Mouse (Mus musculus) midbrain, postnatal 0 days (tissue): ENCODE data around the gene Atf6. TPM values are rescaled to one million over a fixed set of nuclear protein-coding genes. Genes with fewer than 3 reads are reported as not detected.

Experiments
- ATAC-seq: fragments of 200-750 bp; cut with Nextera tagmentation; 2 replicates; pipeline ENCODE4 v1.8.0; 2017; ENCODE audit warnings: moderate number of reproducible peaks, mild to moderate bottlenecking, moderate TSS enrichment, moderate library complexity; ENCODE audit not compliant: low FRiP score
- DNase-seq: peaks from one replicate; pipeline ENCODE4 v3.0.0-alpha.2; 2015; ENCODE audit warnings: low spot score
- H3K27ac ChIP-seq: fragments of 300-500 bp; sonication (generic); 2 replicates; pipeline ENCODE4 v1.5.1; 2014; ENCODE audit warnings: low read depth, mild to moderate bottlenecking, low read length, mixed read lengths
- H3K27me3 ChIP-seq: fragments of 300-500 bp; sonication (generic); 2 replicates; pipeline ENCODE4 v1.6.1; 2014; ENCODE audit warnings: low read length, control low read depth, mixed read lengths; ENCODE audit not compliant: insufficient read depth
- H3K36me3 ChIP-seq: fragments of 300-500 bp; sonication (generic); 2 replicates; pipeline ENCODE4 v1.6.1; 2014; ENCODE audit warnings: low read length, control low read depth, mixed read lengths; ENCODE audit not compliant: insufficient read depth
- H3K4me1 ChIP-seq: fragments of 300-500 bp; sonication (generic); 2 replicates; pipeline ENCODE4 v1.6.1; 2014; ENCODE audit warnings: mild to moderate bottlenecking, control low read depth, antibody characterized with exemption, low read length, mixed read lengths; ENCODE audit not compliant: insufficient read depth
- H3K4me2 ChIP-seq: fragments of 300-500 bp; sonication (generic); 2 replicates; pipeline ENCODE4 v1.6.1; 2014; ENCODE audit warnings: low read depth, mild to moderate bottlenecking, low read length, mixed read lengths; ENCODE audit not compliant: poor library complexity, severe bottlenecking
- H3K4me3 ChIP-seq: fragments of 300-500 bp; sonication (generic); 2 replicates; pipeline ENCODE4 v1.5.1; 2014; ENCODE audit warnings: low read depth, mild to moderate bottlenecking, low read length, moderate library complexity
- H3K9ac ChIP-seq: fragments of 300-500 bp; sonication (generic); replicated peaks from 2 replicates; pipeline ENCODE4 v1.6.1; 2014; ENCODE audit warnings: mild to moderate bottlenecking, low read length, moderate library complexity, mixed read lengths; ENCODE audit not compliant: poor library complexity, severe bottlenecking
- H3K9me3 ChIP-seq: fragments of 300-500 bp; sonication (generic); 2 replicates; pipeline ENCODE4 v1.6.1; 2016; ENCODE audit warnings: low read length, control low read depth
- CTCF ChIP-seq: IDR thresholded peaks from 2 replicates; pipeline ENCODE4 v1.5.1; 2016; ENCODE audit warnings: antibody characterized with exemption, mild to moderate bottlenecking
- WGBS: fragments of 180-500 bp; shearing (Covaris S2); extraction: QIAGEN DNeasy Blood & Tissue Kit; methylation state at CpG from one replicate; pipeline ENCODE4 v1.1.7; 2014; 5-methylcytosine and 5-hydroxymethylcytosine counted together
- polyA plus RNA-seq: library from polyadenylated mRNA; unstranded; fragments of >200 nt; fragmentation: Nextera tagmentation; extraction: Ambion mirVana; gene quantifications from 2 replicates; pipeline ENCODE4 v1.2.1, GENCODE M21; 2015
- total RNA-seq: library from RNA; depleted of rRNA; stranded (reverse); fragments of >200 nt; gene quantifications from 2 replicates; pipeline ENCODE4 v1.2.3, GENCODE M21; 2014

Atf6 gene
- total and polyA plus RNA-seq, 2 experiments from 2014 or later: 5.4 to 17.4 TPM

DNA sequence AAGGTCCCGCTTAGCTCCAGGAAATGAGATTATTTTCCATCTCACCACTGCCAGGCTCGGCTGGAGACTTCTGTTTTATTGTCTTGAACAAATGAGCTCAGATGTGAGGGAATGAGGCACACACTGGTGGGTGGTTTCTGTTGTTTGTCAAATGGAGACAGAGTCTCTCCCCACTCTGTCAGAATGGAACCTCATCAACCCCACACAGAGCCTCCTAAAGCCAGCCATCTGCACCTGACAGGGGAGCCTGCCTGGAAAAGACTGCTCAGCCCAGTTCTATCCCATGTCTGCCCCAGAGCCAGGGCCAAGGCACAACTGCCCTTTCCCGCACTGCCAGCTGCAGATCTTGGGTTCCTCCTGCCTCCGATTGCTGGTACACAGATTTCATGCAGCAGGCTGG is 188.7 kb downstream of the Atf6 start:
- DNase-seq (peak; percentile 13), ATAC-seq (no peak)
- no peak overlapping the region for H3K9ac ChIP-seq
- H3K4me1 ChIP-seq: no peaks in the 10 kb centered on the region
- no peak overlapping the region for H3K27ac ChIP-seq
- 59% methylated on average over 4 of the region's 4 CpGs for WGBS
- H3K27me3 ChIP-seq: no peaks in the 10 kb centered on the region
- TF ChIP-seq CTCF: no peak
- no peaks in the 10 kb centered on the region for H3K9me3 ChIP-seq
- H3K4me3 ChIP-seq: no peak overlapping the region
- H3K4me2 ChIP-seq: no peak overlapping the region
- 0 out of 2 replicates have a peak, but pooled peaks cover 3% of the 10 kb centered on the region for H3K36me3 ChIP-seq

DNA sequence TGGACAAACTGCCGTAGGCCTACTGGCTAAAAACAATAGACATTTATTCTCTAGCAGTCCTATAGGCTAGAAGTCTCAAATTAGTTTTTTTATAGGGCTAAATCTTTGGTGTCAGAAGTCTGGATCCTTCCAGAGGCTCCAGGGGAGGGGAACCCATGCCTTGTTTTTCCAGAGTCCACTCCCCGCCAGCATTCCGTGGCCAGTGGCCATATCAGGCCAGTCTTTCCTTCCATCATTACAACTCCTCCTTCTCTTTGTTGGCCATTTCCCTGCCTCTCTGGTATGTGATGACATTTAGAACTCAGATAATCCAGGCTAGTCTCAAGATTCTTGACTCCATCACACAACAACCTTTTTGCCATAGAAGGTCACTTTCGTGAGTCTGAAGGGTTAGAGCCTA is 189.9 kb downstream of the Atf6 start:
- TF ChIP-seq CTCF: no peak
- no peaks in the 10 kb centered on the region for H3K4me1 ChIP-seq
- ATAC-seq (no peak), DNase-seq (no peak)
- no peaks in the 10 kb centered on the region for H3K27me3 ChIP-seq
- no peak overlapping the region for H3K9ac ChIP-seq
- H3K4me2 ChIP-seq: no peak overlapping the region
- no peaks in the 10 kb centered on the region for H3K9me3 ChIP-seq
- no peak overlapping the region for H3K27ac ChIP-seq
- 0 out of 2 replicates have a peak, but pooled peaks cover 3% of the 10 kb centered on the region for H3K36me3 ChIP-seq
- no peak overlapping the region for H3K4me3 ChIP-seq
- WGBS: 92% methylated on average over 4 of the region's 4 CpGs

DNA sequence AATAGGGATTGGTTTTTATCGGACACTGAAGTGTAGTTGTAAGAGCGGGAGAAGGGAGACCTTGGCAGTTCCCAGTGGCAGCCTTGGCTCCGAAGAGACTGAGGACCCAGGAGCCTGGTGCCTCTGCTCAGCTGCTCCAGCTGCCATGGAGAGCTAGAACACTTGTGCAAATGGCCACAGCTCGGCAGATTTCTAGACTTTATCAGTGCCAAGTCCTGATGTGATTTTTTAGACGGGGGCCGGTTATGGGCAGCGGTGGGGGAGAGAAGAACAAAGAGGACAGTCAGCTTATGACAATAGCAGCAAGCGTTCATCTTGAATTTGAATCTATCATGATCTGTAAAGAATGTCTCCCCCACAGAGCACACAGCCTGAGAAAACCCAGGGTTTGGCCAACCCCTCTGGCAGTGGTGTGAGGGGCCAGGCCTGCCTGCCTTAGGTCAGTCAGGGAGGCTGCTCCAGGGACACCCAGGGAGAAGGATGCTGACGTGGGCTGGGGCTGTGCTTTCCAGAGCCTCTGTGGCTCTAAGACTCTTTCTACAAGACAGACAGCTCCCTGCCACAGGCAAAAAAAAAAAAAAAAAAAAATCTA is 193.3 kb downstream of the Atf6 start:
- no peaks in the 10 kb centered on the region for H3K27me3 ChIP-seq
- H3K27ac ChIP-seq: no peak overlapping the region
- no peak overlapping the region for H3K4me2 ChIP-seq
- H3K9ac ChIP-seq: no peak overlapping the region
- H3K9me3 ChIP-seq: no peaks in the 10 kb centered on the region
- TF ChIP-seq CTCF: no peak
- peak; percentile 34 for DNase-seq
- ATAC-seq: no peak
- WGBS: 49% methylated on average over 9 of the region's 9 CpGs
- H3K36me3 ChIP-seq: 0 out of 2 replicates have a peak, but pooled peaks cover 4% of the 10 kb centered on the region
- H3K4me3 ChIP-seq: no peak overlapping the region
- no peaks in the 10 kb centered on the region for H3K4me1 ChIP-seq

DNA sequence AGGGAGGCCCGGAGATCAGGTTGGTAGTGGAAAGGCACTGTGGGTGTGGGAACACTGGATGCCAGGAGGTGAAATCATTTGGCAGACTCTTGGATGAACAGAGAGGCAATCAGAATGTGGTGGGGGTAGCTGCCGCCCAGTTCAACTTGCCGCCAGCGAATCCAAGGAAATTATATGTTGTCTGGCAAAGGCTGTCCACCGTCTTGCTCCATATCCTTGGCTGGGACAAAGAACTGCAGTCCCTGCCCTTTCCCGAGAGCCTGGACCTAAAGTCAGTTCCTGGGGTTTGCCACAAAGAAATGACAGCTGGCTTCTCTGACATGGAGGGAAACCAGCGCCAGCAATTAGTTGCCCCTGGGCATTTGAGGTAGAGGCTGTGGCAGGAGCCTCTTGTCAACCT is 202.4 kb downstream of the Atf6 start:
- Histone ChIP-seq H3K27ac (no peak overlapping the region), H3K9ac (no peak overlapping the region), H3K4me3 (no peak overlapping the region), H3K4me1 (no peaks in the 10 kb centered on the region), H3K27me3 (no peaks in the 10 kb centered on the region), H3K9me3 (no peaks in the 10 kb centered on the region), H3K4me2 (no peak overlapping the region), H3K36me3 (peaks cover 15% of the 10 kb centered on the region)
- ATAC-seq (no peak), DNase-seq (peak; percentile 40)
- no peak for TF ChIP-seq CTCF
- 78% methylated on average over 7 of the region's 7 CpGs for WGBS

DNA sequence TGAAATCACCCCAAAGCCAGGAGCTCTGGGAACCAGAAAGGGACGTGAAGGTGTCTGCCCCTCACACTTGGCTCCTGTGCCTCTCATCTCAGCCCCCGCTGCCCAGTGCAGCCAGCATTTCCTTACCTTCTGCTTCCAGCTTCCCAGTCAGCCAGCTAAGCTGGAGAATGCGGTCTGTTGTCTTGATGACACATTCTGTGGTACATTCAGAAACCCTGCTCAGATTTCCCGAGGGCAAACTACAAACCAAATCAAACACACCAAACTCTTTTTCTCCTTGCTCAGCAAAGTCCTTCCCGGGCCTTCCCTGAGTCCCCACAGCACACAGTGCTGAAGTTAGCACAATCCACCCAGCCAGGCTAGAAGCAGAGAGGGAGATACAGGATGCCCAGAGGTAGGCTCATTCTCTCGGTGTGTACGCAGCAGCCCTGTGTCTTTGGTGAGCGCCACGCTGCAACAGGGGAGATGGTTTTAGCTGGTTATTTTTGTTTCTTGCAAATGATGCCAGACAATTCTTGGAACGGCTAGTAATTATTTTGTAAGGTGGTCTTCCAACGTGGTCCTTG is 202.9 kb downstream of the Atf6 start:
- Histone ChIP-seq H3K27ac (no peak overlapping the region), H3K9ac (no peak overlapping the region), H3K27me3 (no peaks in the 10 kb centered on the region), H3K36me3 (peaks cover 12% of the 10 kb centered on the region), H3K9me3 (no peaks in the 10 kb centered on the region), H3K4me1 (no peaks in the 10 kb centered on the region), H3K4me2 (no peak overlapping the region), H3K4me3 (no peak overlapping the region)
- no peak for ATAC-seq
- DNase-seq: no peak
- no peak for TF ChIP-seq CTCF
- WGBS: 85% methylated on average over 11 of the region's 11 CpGs

DNA sequence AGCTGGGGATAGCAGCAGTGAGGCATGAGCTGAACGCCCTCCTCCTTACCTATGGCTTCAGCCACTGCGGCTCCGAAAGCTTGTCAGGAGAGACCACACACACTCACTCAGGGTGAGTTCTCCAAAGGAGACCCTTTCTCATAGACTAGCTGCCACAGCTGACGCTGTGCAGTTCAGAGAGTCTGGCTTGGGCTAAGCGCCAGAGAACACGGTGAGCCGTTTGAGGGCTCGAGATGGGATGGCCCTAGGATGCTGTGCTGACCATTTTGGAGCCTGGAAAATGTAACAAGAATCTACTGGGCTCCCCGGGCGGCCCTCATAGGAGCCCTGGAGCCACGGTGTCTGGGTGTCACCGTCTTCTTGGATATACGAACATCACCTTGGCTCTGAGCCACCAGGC is 208.3 kb downstream of the Atf6 start:
- TF ChIP-seq CTCF: no peak
- no peaks in the 10 kb centered on the region for H3K4me1 ChIP-seq
- no peak overlapping the region for H3K4me3 ChIP-seq
- H3K9me3 ChIP-seq: no peaks in the 10 kb centered on the region
- no peaks in the 10 kb centered on the region for H3K27me3 ChIP-seq
- 84% methylated on average over 13 of the region's 13 CpGs for WGBS
- DNase-seq (no peak), ATAC-seq (no peak)
- H3K4me2 ChIP-seq: no peak overlapping the region
- peaks cover 4% of the 10 kb centered on the region; the same call in 1 of the 2 replicates for H3K36me3 ChIP-seq
- H3K9ac ChIP-seq: no peak overlapping the region
- H3K27ac ChIP-seq: no peak overlapping the region
